Mouse (Mus musculus) heart, embryonic 14.5 days (tissue): ENCODE data around the gene Gja8. TPM values are rescaled to one million over a fixed set of nuclear protein-coding genes. Genes with fewer than 3 reads are reported as not detected.

Experiments used
- ATAC-seq: fragments of 200-750 bp; cut with Nextera tagmentation; 2 replicates; pipeline ENCODE4 v1.8.0; 2017; ENCODE audit warnings: low read depth, moderate TSS enrichment; ENCODE audit not compliant: insufficient number of reproducible peaks, insufficient read depth, low FRiP score
- H3K27ac ChIP-seq, 2 experiments: fragments of 200-500 bp in 1 of 2; fragments of 300-500 bp in 1 of 2; sonication (generic) in 1 of 2; replicated peaks in 1 of 2; 2 replicates each; pipeline ENCODE4 v1.5.1; 2012 to 2014; ENCODE audit warnings: low read depth in 2 of 2, low read length in 2 of 2, control low read depth in 1 of 2, mild to moderate bottlenecking in 1 of 2, mixed read lengths in 1 of 2; ENCODE audit not compliant: control insufficient read depth in 1 of 2, insufficient read depth in 1 of 2
- H3K27me3 ChIP-seq: fragments of 300-500 bp; sonication (generic); 2 replicates; pipeline ENCODE4 v1.6.1; 2014; ENCODE audit warnings: mild to moderate bottlenecking, low read length, control low read depth; ENCODE audit not compliant: control insufficient read depth, insufficient read depth
- H3K36me3 ChIP-seq: fragments of 300-500 bp; sonication (generic); 2 replicates; pipeline ENCODE4 v1.6.1; 2014; ENCODE audit warnings: mild to moderate bottlenecking, control low read depth, low read length, mixed read lengths; ENCODE audit not compliant: control insufficient read depth, insufficient read depth
- H3K4me1 ChIP-seq, 2 experiments: fragments of 200-500 bp in 1 of 2; fragments of 300-500 bp in 1 of 2; sonication (generic) in 1 of 2; 2 replicates each; pipeline ENCODE4 v1.6.1; 2012 to 2014; ENCODE audit warnings: low read length in 2 of 2, control low read depth in 1 of 2, mixed read lengths in 1 of 2; ENCODE audit not compliant: control insufficient read depth in 2 of 2, insufficient read depth in 2 of 2
- H3K4me2 ChIP-seq: fragments of 300-500 bp; sonication (generic); 2 replicates; pipeline ENCODE4 v1.6.1; 2014; ENCODE audit warnings: mild to moderate bottlenecking, low read length
- H3K4me3 ChIP-seq, 2 experiments: fragments of 200-500 bp in 1 of 2; fragments of 300-500 bp in 1 of 2; sonication (generic) in 1 of 2; 2 replicates each; pipeline ENCODE4 v1.5.1; 2012 to 2014; ENCODE audit warnings: low read length in 2 of 2, mild to moderate bottlenecking in 2 of 2, control low read depth in 1 of 2, low read depth in 1 of 2, moderate library complexity in 1 of 2; ENCODE audit not compliant: control insufficient read depth in 1 of 2, insufficient read depth in 1 of 2
- H3K9ac ChIP-seq: fragments of 300-500 bp; sonication (generic); 2 replicates; pipeline ENCODE4 v1.6.1; 2014; ENCODE audit warnings: mild to moderate bottlenecking, low read length
- H3K9me3 ChIP-seq: fragments of 300-500 bp; sonication (generic); 2 replicates; pipeline ENCODE4 v1.6.1; 2016; ENCODE audit warnings: low read length, control low read depth; ENCODE audit not compliant: control insufficient read depth
- WGBS: fragments of 180-500 bp; shearing (Covaris S2); extraction: QIAGEN DNeasy Blood & Tissue Kit; methylation state at CpG from one replicate; pipeline ENCODE4 v1.1.7; 2014; 5-methylcytosine and 5-hydroxymethylcytosine counted together
- polyA plus RNA-seq: library from polyadenylated mRNA; unstranded; fragments of >200 nt; fragmentation: Nextera tagmentation; extraction: Ambion mirVana; gene quantifications from 2 replicates; pipeline ENCODE4 v1.2.1, GENCODE M21; 2014

Gja8 gene
- polyA plus RNA-seq, 1 experiment from 2014 or later = 0.03 TPM

GRCm38 (mm10) chr3:96879536-96879935, 46.3 kb downstream of the Gja8 start:
- no peak overlapping the region for H3K27ac ChIP-seq
- no peak overlapping the region for H3K4me3 ChIP-seq
- no peaks in the 10 kb centered on the region for H3K9me3 ChIP-seq
- H3K36me3 ChIP-seq = peaks cover 76% of the 10 kb centered on the region
- H3K27me3 ChIP-seq = no peaks in the 10 kb centered on the region
- ATAC-seq = no peak
- no peak overlapping the region for H3K9ac ChIP-seq
- no peak overlapping the region for H3K4me2 ChIP-seq
- H3K4me1 ChIP-seq = no peaks in the 10 kb centered on the region
- WGBS = 87% methylated on average over 9 of the region's 9 CpGs

GRCm38 (mm10) chr3:96874808-96875571, 50.8 kb downstream of the Gja8 start:
- Histone ChIP-seq H3K4me3 (no peak overlapping the region), H3K4me2 (no peak overlapping the region), H3K9ac (no peak overlapping the region), H3K27me3 (no peaks in the 10 kb centered on the region), H3K36me3 (peaks cover 83% of the 10 kb centered on the region), H3K9me3 (no peaks in the 10 kb centered on the region), H3K4me1 (no peaks in the 10 kb centered on the region), H3K27ac (no peak overlapping the region)
- 77% methylated on average over 7 of the region's 7 CpGs for WGBS
- ATAC-seq = no peak

- Histone ChIP-seq H3K4me2 (no peak overlapping the region), H3K36me3 (peaks cover 82% of the 10 kb centered on the region), H3K27me3 (no peaks in the 10 kb centered on the region), H3K9ac (no peak overlapping the region), H3K4me1 (no peaks in the 10 kb centered on the region), H3K4me3 (no peak overlapping the region), H3K9me3 (no peaks in the 10 kb centered on the region), H3K27ac (no peak overlapping the region)
- WGBS = 84% methylated on average over 8 of the region's 8 CpGs
- no peak for ATAC-seq
These were observed 53.3 kb downstream of the Gja8 start for GRCm38 (mm10) chr3:96872501-96872900.

- Histone ChIP-seq H3K4me3 (no peak overlapping the region), H3K27me3 (no peaks in the 10 kb centered on the region), H3K27ac (no peak overlapping the region), H3K36me3 (peaks cover 76% of the 10 kb centered on the region), H3K4me1 (no peaks in the 10 kb centered on the region), H3K9ac (no peak overlapping the region), H3K4me2 (no peak overlapping the region), H3K9me3 (no peaks in the 10 kb centered on the region)
- ATAC-seq = no peak
- 80% methylated on average over 8 of the region's 8 CpGs for WGBS
These were observed 54.8 kb downstream of the Gja8 start for GRCm38 (mm10) chr3:96871070-96871469.

DNA sequence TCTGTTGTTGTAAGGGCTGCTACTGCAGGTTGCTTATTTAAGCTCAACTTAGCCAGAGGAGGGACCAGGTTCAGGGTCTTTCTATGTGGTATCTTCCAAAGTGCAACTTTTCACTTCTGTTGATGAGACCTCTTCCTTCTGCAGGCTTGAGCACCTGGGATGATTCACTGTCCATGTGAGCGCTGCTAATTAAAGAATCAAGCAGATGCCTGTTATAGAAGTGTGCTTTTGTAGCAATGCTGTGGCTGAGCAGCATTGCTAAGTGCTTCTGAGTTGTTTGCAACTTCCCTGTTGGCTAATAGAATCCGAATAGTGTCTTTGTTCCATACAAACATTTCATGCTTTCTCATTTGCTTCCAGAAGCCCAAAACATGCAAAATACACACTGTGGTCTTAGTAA, 55.5 kb downstream of the Gja8 start:
- H3K9me3 ChIP-seq = no peaks in the 10 kb centered on the region
- no peak for ATAC-seq
- H3K27me3 ChIP-seq = no peaks in the 10 kb centered on the region
- no peak overlapping the region for H3K9ac ChIP-seq
- H3K4me3 ChIP-seq = no peak overlapping the region
- H3K27ac ChIP-seq = no peak overlapping the region
- no peaks in the 10 kb centered on the region for H3K4me1 ChIP-seq
- peaks cover 72% of the 10 kb centered on the region for H3K36me3 ChIP-seq
- WGBS = 87% methylated on average over 2 of the region's 2 CpGs
- no peak overlapping the region for H3K4me2 ChIP-seq

DNA sequence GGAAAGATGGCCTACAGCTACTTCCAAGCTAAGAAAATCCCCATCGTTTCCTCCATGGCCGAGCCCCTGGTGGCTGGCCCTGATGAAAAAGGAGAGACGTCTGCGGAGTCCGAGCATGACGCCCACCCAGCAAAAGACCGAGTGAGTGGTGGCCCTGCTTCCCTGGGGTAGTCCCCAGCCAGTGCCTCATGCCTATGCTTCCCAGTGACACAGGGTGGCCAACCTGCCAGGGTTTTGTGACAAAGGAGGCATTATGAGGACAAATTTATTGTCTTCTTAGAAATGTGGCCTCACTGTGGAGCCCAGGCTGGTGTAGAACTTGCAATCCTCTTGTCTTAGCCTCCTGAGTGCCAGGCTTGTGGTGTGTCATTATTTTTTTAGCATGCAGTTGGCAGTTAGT, 56.7 kb downstream of the Gja8 start:
- WGBS = 89% methylated on average over 7 of the region's 7 CpGs
- Histone ChIP-seq H3K4me3 (no peak overlapping the region), H3K9ac (no peak overlapping the region), H3K36me3 (peaks cover 60% of the 10 kb centered on the region), H3K9me3 (no peaks in the 10 kb centered on the region), H3K27ac (no peak overlapping the region), H3K27me3 (no peaks in the 10 kb centered on the region), H3K4me2 (no peak overlapping the region), H3K4me1 (no peaks in the 10 kb centered on the region)
- ATAC-seq = no peak

- Histone ChIP-seq H3K36me3 (peaks cover 55% of the 10 kb centered on the region), H3K27me3 (no peaks in the 10 kb centered on the region), H3K9ac (no peak overlapping the region), H3K9me3 (no peaks in the 10 kb centered on the region), H3K4me2 (no peak overlapping the region), H3K4me1 (no peaks in the 10 kb centered on the region), H3K4me3 (no peak overlapping the region), H3K27ac (no peak overlapping the region)
- 93% methylated on average over 8 of the region's 8 CpGs for WGBS
- ATAC-seq = no peak
These were observed 57.3 kb downstream of the Gja8 start for GRCm38 (mm10) chr3:96868566-96868965.

DNA sequence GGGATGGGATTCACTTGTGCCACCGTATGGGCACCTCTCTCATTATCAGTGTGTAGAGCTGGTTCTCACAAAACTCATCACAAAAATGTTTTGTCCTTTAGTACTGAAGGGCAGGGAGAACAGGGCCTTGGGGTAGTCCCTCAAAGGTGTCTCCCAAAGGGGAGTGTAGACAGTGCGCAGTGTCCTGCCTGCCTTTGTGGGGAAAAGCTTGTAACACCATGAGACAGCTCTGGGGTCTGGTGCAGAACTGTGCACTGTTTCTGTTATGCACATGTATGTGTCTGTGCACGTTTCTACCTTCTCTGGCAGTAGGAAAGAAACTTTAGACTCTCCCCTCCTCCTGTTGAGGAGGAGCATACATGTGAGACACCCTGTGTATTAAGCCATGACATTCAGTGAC, 58.0 kb downstream of the Gja8 start:
- peaks cover 48% of the 10 kb centered on the region for H3K36me3 ChIP-seq
- no peaks in the 10 kb centered on the region for H3K9me3 ChIP-seq
- no peaks in the 10 kb centered on the region for H3K4me1 ChIP-seq
- no peak overlapping the region for H3K9ac ChIP-seq
- no peak overlapping the region for H3K4me3 ChIP-seq
- H3K4me2 ChIP-seq = no peak overlapping the region
- ATAC-seq = no peak; the same call in 1 of the 2 replicates
- 84% methylated on average over 3 of the region's 3 CpGs for WGBS
- no peaks in the 10 kb centered on the region for H3K27me3 ChIP-seq
- H3K27ac ChIP-seq = no peak overlapping the region
